Mouse (Mus musculus): ENCODE results near the gene Gucy2c. TPM values are rescaled to one million over a fixed set of nuclear protein-coding genes. Genes with fewer than 3 reads are reported as not detected.
"Not testable (repeated sequence)": the region's sequence is repeated elsewhere in the genome, so short reads cannot be mapped to it uniquely, and the experiment has no call there.

The Gucy2c gene
- total RNA-seq, 2 experiments from 2014 or later, result not detected

DNA sequence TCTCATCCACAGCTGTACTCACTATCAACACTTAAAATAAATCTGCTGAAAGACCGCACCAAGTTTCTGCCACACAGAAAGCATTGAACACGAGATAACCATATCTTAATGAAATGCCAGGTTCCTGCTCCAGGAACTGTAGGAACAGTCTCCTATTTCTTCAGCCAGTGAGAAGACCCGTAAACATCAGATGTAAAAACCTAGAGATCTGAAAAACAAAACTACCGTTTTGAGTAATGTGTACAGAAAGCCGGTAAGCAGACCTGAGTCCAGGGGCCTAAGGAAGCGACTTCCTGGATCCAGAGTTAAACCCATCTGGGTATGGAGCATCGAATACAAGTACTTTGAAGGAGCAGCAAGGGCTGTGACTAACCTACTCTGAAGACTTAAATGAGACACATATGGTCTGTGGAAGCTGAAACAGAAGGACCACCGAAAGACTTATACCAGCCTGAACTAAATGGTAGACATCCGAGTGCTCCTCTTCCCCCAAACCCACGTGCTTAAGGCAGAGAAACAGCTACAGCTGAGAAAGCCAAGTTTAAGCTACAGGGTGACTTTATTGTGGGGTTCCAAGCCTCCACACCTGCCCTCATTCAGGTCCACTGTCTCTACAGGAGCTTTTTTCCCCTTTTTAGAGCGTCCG lies 21.7 kb upstream of the Gucy2c start:
- DNase-seq, result no peak

DNA sequence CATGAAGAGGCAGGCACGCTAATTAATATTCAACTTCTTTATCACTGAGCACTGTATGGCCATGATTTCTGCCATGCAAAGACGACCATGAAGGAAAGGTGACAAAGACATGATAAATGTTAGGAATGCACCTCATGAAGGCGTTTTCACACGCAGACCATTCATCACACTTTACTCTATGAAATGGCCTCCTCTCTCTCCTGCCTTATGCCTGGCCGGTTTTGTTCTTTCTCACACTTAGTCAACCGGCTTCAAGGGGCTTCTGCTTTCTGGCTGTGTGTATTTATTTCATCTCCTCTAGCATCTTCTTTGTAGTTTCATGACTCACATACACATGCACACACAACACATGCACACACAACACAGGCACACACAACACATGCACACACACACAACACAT lies 19.7 kb upstream of the Gucy2c start:
- DNase-seq, result no peak

DNA sequence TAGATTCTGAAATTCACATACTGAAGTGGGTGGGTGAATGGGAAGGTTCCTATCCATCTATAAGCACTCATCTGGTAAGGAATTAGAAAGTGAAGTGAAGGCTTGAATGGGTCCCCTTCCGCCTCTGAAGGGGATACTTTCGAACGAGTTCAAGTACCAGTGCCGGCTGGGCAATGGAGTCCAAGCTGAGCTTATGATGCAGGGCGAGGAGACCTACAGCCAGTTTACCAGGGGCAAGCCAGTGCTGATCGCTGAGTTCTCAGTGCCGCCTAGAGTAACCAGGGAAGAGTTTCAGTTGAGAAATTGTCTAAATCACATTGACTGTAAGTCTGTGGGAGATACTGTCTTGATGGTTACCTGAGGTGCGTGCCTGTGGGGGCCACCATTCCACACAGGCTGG lies 19.1 kb upstream of the Gucy2c start:
- DNase-seq, result no peak

DNA sequence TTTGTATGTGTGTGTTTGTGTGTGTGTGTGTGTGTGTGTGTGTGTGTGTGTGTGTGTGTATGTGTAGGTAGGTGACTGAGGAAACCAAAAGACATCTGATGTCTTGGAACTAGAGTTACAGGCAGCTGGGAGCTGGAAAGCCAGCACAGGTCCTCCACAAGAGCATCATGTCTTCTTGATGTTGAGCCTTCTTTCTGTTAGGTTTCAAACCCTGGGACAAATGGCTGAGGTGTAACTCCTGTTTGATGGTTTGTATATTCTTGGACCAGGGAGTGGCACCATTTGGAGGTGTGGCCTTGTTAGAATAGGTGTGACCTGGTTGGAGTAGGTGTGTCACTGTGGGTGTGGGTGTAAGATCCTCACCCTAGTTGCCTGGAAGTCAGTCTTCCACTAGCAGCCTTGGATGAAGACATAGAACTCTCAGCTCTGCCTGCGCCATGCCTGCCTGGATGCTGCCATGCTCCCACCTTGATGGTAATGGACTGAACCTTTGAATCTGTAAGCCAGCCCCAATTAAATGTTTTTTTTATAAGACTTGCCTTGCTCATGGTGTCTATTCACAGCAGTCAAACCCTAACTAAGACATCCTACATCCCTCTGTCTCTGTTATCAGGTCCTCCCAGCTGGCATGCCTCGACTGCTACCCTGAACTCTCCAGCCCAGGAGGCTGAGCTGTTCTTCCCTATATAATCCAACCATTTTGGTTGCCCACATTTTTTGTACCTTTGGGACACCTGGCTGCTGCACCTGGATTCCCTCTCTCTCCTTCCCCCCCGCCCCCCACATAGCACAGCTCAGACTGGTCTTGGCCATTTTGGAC lies 16.5 kb upstream of the Gucy2c start:
- DNase-seq, result not testable (repeated sequence)

DNA sequence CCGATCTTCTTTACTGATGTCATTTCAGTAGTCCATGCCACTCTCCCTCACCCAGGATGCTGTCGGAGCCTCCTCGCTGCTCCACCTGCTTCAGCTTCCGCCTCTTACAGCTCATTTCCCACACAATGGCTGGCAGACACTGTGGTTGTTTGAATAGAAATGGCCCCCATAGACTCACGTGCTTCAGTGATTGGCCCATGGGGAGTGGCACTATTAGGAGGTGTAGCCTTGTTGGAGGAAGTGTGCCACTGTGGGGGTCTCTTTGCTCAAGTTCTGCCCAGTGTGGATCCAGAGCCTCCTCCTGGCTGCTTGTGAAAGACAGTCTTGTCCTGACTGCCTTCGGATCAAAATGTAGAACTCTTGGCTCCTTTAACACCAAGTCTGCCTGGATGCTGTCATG lies 14.3 kb upstream of the Gucy2c start:
- DNase-seq, result no peak

DNA sequence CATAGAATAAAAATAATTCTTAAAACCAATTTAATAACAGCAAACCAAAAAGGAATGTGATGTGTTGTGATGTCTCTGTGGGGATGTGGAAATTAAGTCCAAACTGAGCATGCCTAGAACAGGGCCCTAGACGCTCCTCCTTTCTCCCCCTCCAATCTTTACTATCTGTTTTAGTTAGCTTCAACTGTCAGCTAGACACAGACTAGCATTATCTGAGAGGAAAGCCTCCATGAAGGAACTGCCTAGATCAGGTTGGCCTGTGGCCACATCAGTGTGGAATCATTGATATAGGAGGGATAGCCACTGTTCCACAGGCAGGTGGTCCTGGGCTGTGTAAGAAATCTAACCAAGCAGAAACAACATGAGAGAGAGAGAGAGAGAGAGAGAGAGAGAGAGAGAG lies 13.5 kb upstream of the Gucy2c start:
- no peak for DNase-seq

DNA sequence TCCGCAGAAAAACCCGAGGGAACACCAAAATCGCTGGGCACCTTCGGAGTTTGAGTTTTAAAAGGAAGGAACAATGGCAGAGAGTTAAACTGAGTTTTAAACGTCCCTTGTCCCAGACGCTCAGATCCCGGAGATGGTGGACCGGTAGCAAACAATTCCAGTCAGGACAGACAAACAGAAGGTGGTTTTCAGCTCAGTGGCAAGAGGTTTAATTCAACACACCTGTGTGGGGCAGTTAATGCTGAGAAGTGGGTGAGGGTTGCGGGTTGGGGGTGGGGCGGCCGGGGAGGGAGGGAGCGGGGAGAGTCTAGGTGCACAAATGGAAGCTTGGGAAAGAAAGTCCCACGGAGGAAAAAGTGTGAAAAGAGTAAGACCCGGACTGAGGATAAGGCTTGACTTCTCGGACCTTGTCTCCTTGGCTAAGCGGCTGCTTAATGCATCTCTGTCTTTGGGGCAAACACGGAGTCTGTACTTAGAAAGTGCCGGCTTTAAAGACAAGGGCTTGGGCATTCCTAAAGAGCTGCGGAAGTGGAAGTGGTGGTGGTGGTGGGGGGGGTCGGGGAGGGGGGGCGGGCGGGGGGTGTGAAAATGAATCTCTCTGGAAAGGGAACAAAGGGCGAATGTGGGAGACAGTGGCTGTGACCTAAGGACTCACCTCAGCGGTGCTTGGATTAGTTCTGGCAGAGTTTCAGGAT lies 12.4 kb upstream of the Gucy2c start:
- DNase-seq, result no peak

DNA sequence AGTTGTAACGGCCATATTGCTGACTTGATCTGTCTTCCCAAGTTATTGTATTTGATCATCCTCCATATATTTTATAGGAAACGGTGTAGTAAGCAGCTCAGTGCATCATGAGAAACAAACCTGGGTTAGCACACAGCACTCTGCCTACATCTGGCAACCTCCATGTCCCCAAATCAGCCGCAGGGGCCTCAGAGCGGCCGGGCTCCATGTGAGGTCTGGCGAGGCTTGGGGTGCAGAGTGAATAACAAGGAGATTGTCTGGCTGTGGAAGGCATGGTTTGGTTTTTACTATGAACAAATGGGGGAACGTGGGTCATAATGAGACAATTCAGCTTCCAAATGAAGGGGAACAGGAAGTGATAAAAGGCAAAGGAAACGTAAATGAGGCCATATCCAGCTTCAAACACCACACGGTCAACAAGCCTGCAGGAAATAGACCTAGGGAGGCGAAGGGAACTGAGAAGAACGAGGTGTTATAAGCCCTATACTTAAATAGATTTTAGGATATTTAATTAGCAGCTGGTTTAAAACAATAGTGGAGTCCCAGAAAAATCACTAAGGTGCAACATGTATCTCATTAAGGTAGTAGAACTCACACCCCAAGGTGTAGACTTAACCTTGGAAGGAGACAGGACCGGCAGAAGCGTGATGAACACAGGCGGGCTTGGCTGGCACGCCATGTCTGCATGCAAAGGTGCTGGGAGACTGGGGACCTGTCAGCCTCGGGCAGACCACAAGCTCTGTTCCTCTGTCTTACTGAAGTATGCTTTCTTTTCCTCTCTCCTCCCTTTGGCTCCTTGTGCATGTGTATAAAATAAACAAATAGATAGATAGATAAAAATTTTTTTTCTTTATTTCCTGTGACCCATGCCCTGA lies 11.6 kb upstream of the Gucy2c start:
- no peak for DNase-seq

DNA sequence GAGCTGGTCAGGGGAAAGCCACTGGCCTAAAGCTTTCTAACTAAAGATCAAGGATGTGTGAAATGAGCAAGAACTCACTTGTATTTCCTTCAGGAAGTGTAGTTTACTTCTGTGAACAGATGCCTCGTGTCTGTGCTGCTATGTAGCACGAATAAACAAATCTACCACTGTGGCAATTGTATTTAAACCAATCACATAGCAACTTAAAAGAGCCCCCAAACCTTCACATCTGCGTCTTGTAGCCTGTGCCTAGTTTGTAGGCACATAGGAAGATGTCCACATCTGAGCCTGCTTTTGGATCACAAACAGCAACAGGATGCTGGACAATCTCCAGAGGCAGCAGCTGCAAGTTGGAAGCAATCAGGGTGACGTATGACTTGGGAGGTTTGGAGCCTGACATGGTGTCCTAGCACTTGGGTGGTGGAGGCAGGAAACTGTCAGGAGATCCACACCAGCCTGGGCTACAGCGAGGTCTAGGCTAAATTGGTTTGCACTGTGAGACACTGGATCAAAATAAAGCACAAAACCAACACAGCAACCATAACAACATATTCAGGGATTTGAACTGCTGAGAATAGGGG lies 7.9 kb upstream of the Gucy2c start:
- DNase-seq, result peak in 1 of 2 experiments; percentile 20

DNA sequence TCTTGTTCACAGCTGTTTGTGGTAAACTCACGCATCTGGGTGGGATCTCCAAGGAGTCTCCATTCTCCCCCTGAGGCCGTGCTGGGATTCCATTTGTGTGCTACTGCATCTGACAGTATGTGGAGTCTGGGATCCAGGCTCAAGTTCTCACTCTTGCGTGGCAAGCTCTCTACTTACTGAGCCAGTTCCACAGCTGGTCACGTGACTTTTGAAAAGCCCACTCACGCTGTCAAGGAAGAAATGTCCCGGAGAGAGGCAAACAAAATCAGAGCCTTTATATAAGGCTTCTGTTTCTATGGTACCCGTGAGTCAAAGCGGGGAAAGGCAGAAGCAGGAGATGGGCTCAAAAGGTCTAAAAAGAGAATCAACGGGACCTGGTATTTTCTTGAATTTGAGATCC lies 1.2 kb upstream of the Gucy2c start:
- DNase-seq, result no peak

DNA sequence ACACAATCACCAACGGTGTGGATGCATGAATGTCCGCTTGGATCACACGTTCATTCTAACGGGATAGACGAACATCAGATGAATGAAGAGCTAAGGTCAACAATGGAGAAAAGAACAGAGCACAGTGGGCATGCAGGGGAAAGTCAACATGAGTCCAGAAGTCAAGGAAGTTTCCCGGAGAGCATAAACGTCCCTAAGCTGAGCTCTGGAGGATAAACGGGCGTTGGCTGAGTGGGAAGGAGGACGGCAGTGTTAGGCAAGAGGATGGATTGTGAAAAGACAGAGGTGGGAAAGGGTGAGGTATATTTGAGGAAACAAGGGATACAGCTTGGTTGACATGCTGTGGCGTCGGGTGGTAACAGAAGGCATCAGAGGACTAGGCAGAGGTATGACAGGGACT lies 581 bp upstream of the Gucy2c start:
- no peak for DNase-seq

DNA sequence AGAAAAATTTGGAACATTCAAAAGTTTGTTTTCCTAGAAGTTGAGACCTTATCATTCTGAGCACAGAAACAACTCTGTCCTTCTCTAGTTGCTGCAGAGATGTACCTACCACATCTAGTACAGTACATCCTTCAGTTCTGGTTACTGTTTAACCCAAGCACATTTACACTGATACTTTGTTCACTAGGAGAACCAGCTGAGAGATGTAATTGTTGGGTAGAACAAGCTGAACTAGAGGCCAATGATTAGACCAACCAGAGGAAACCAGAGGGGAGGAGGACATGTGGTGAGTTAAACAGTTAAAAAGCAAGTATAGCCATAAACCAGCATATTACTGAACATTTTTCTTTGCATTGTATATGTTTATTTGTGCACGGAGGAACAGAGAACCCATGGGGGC lies 5.2 kb downstream of the Gucy2c start:
- DNase-seq, result no peak

DNA sequence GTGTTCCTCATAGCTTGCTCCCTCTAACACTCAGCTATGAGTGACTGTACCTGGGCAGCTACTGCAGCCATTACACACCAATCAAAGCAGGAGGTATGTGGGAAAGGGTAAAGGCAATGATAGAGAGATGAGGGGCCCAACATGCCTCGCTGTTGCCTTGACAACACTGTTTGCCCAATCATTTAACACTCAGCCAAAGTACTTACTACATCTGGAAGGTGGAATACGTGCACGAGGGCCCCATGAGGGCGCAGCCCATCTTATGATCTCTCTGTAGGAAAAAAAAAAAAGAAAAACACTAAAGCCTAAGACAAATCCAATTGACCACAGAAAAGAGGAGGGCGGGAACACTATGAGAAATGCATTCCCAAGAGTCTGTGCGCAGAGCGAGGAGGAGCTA lies 11.7 kb downstream of the Gucy2c start:
- DNase-seq, result no peak

DNA sequence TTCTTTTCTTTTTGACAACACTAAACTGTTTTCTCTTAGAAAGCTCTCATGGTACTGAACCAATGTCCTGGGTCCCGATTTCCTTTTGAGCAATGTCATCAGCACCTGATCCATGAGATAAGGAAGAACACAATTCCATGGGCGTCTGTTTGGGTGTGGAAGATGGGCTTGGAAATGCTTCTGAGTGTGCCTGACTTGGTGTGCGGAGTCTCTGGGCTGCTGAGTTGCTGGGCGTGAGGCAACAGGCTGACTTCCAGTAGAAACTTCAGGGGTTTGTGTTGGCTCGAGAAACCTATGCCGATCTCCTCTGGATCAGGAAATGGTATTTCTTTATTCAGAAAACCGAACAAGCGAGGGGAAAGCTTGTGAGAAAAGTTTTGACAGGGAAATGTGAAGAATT lies 12.4 kb downstream of the Gucy2c start:
- DNase-seq, result no peak

DNA sequence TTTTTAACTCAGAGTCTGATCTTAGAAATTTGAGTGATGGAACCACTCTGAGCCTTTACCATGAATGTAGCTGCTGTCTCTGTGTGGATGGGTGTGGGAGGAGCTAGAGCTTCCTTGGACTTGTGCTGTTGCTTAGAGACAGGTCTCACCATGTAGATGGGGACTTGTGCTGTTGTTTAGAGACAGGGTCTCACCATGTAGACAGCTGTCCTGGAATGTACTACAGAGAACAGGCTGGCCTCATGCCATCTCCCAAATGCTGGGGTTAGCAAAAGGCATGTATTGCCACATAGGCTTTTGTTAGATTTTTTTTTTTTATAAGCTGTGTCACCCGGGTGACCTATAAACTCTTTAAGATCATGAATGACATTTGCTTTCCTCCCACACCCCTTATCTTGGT lies 17.7 kb downstream of the Gucy2c start:
- DNase-seq, result no peak

DNA sequence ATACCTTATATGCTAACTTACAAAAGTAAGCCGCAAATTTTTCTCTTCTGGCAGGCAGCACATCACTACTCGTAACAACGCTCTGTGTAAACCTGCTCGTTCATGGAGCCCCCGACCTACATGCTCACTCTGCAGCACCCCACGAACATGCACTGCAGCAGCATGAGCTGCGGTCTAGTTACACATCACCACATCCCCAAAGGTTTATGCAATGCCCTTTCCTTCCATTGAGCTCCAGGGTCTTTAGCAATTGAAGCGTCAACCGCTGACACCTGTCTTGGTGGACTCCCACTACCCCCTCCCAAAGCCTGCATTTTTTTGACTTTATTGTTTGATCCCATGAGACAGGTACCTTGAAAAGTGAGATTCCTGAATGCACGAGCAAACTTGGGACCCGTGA lies 31.0 kb downstream of the Gucy2c start:
- DNase-seq, result no peak

DNA sequence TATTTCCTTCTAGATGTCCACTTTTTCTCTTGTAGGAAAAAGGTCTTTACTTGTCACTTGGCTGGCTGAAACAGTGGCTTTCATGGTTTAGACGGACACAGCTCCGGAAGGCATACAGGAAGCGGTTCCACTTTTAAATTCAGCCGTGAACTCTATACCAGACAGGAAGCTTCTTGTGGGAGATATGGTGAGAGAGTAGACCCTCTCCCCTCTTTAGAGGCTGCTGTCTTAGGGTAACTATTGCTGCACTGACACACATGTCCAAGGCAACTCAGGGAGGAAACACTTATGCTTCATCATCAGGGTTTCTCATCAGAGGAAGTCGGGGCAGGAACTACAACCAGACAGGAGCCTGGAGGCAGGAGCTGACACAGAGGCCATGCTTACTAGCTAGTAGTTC lies 36.0 kb downstream of the Gucy2c start:
- no peak for DNase-seq

DNA sequence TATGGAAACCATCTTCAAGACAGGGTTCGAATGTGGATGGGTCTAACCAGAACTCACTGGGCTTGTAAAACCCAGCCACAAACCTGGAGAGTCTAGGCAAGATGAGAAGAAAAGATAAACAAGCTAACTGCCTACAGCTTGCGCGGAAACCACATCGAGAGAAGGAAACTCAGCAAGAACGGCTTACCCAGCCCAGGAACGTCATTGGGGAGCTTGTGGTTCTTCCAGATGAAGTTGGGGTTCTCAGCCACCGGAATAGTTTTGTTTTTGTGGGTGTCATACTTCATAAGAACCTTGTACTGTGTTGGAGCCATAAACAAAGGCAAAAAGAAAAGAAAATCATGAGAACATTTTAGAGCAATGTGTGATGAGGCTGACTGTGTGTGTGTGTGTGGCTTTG lies 37.8 kb downstream of the Gucy2c start:
- no peak for DNase-seq

DNA sequence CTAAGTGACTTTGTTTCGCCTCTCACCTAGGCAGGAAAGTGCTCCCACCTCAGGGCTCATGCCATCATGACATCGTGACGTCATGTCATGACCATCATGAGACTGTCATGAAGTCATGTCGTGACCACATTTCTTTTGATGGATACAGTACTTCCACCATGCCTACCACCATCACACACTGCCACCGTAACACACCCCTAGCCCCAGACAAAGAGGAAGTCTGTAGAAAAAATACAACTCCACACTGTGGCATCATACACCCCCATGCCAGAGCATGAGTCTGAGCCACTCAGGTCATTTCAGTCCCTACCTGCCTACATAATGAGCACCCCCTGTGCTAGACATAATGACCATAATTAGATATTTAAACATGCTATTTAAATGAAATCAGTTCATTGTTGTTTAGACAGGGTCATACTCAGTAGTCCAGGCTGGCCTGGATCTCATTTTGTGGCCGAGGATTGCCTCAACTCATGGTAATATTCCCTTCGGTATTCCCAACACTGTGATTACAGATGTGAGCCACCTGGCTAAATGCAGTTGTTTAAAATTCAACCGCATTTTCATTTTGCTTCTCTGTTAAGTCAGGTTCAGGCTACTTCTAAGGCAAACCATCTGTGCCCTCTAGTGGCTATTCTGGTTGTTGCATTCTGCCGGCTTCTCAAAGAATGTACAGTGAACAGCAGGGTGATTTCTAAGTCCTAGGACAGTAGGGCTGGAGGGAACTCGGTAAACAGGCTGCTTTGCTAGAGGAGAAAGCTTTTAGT lies 39.0 kb downstream of the Gucy2c start:
- peak; percentile 81 to 86 for DNase-seq

DNA sequence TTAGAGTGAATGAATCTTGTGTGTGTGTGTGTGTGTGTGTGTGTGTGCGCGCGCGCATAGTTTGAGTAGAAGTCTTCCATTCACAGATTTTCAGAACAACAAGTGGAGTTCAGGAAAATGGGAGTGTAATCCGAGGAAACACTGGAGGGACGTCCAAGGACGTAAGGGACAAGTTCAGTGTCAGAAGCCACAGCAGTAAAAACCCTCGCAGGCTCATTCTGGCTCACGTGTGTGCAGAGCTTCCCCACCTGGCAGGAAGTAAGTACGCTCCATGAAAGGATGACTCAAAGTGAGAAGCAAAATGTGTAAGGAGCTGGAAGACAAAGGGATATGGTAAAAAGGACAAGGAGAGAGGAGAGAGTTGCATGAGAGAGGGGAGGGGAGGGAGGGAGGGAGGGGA lies 40.3 kb downstream of the Gucy2c start:
- DNase-seq, result no peak

DNA sequence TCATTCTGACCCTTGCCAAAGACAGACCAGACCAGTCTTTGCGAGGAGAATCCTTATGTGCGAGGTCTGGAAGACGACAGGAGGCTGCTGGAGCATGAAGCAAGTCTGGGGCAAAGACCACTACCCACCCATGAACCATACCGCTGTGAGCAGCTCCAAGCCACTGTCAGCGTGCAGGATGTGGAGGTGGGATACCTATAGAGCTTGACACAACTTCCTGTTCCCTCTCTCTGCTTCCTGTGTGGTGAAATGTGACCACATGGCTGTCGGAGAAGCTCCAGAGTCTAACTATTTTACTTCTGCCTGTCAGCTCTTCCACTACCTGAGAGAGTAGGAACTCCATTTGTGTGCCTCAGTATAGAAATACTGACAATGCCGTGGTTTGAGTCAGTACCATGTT lies 45.8 kb downstream of the Gucy2c start:
- no peak for DNase-seq
